Comparison of ENCODE assay signal across 8 mouse cellular contexts in the genomic region with DNA sequence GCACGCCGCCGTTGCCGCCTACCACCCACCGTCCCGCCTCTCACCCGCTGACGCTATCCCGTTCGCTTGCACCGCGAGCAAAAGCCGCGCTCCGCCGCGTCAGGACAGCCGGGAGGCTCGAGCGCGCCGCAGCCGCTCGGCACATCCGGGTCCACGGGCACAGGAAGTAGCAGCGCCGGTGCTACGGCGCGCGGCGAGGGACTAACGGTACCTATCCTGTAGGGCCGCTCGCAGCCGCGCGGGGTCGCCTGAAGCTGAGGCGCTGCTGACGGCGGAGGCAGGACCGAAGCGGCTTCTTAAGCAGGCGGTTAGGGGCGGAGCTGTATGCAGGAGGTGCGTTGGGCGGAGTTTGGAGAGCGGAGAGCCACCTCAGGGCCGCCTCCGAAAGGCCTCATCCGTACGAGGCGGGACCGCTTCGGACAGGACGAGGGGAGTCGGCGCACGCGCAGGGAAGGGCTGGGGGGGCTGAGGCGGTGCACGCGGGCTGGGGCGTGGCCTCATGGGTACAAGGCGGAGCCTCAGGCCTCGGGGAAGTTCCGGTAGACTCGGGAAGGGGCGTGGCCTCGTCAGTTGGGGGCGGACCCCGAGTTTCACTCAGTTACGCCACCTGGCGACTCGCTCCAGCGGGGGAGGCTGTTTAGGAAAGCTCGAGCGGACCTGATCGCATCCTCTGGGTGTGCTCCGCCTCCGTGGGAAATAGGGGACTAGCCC. TPM values are rescaled to one million over a fixed set of nuclear protein-coding genes. Genes with fewer than 3 reads are reported as not detected.
A peak's percentile ranks its signal among the peaks of the same experiment; 100 is the strongest.
DNase-seq lines count a peak whose midpoint lies in the region; ATAC-seq lines count a peak whose summit lies in the region.

A gene (minus strand): TSS at position 270 of the 711 bp plus-strand sequence.

- under 1% methylated on average over 83 of the region's 83 CpGs for WGBS in intestine, embryonic 14.5 days

- peak; percentile 100 for DNase-seq in adrenal gland, adult 18-20 months (ENCODE audit: low spot score in 2 of 2)
- DNase-seq in embryo, embryonic 11 days = peak; percentile 100
- DNase-seq in gastrocnemius, postnatal 25 days = peak; percentile 99
- DNase-seq in intestine, embryonic 14.5 days (ENCODE audit: low spot score) = peak; percentile 99
- peak; percentile 99 for DNase-seq in left cerebral cortex, postnatal 14 days (ENCODE audit: low spot score in 2 of 2)
- peak; percentile 100 for DNase-seq in mesoderm, embryonic 11.5 days (ENCODE audit: low read depth, low spot score)
- peak; percentile 99 for DNase-seq in right cerebral cortex, postnatal 36 days (ENCODE audit: low spot score in 2 of 2)
- peak; percentile 99 for DNase-seq in yolk sac, embryonic 10.5 days (ENCODE audit: low spot score)

- peaks cover 27% of the 10 kb centered on the region for H3K36me3 ChIP-seq in intestine, embryonic 14.5 days (ENCODE audit: control insufficient read depth, insufficient read depth, low read length)

- H3K4me3 ChIP-seq in intestine, embryonic 14.5 days (ENCODE audit: low read depth, low read length) = peak within 1 kb of the TSS; percentile 87

- peak within 1 kb of the TSS; percentile 56 for H3K4me2 ChIP-seq in intestine, embryonic 14.5 days (ENCODE audit: low read length)

- H3K27ac ChIP-seq in intestine, embryonic 14.5 days (ENCODE audit: low read depth) = peak within 1 kb of the TSS; percentile 90

- no peaks in the 10 kb centered on the region for H3K27me3 ChIP-seq in intestine, embryonic 14.5 days (replicated peaks; ENCODE audit: control insufficient read depth, insufficient read depth, low read length)

- intact Hi-C loops in left cerebral cortex, postnatal 14 days (cut with DNase I) = no loop called here

- peaks cover 8% of the 10 kb centered on the region for H3K4me1 ChIP-seq in intestine, embryonic 14.5 days (replicated peaks; ENCODE audit: control insufficient read depth, insufficient read depth, low read length)

- ATAC-seq in intestine, embryonic 14.5 days (replicated peaks; ENCODE audit: low FRiP score, low TSS enrichment, low read depth) = peak; percentile 97

- peak within 1 kb of the TSS; percentile 75 for H3K9ac ChIP-seq in intestine, embryonic 14.5 days (ENCODE audit: low read length)

- H3K9me3 ChIP-seq in intestine, embryonic 14.5 days (ENCODE audit: control insufficient read depth, low read length) = no peaks in the 10 kb centered on the region

RNA-seq across cellular contexts. Expression of the gene that starts here (rescaled TPM):
- total RNA-seq in adrenal gland, adult 18-20 months (2021) = 10 to 100 TPM; 66.1 to 82.2 TPM
- 10 to 100 TPM; 23.0 to 25.9 TPM for total RNA-seq in gastrocnemius, postnatal 25 days (2021)
- 39.5 and 41.8 TPM in 2 replicates for polyA plus RNA-seq in intestine, embryonic 14.5 days (2014; fragmentation: Nextera tagmentation; extraction: Ambion mirVana)
- 10 to 100 TPM; 84.8 to 89.3 TPM for total RNA-seq in left cerebral cortex, postnatal 14 days (2021)

Comparison
In these comparisons a context has a peak if more than half of its experiments do, and no peak if none do; other contexts are left out.
1. Peak in every context shown above with its lines: DNase-seq, ATAC-seq, H3K4me3 ChIP-seq and H3K27ac ChIP-seq.